20 mouse cellular contexts compared by ENCODE assay signal in the genomic region with DNA sequence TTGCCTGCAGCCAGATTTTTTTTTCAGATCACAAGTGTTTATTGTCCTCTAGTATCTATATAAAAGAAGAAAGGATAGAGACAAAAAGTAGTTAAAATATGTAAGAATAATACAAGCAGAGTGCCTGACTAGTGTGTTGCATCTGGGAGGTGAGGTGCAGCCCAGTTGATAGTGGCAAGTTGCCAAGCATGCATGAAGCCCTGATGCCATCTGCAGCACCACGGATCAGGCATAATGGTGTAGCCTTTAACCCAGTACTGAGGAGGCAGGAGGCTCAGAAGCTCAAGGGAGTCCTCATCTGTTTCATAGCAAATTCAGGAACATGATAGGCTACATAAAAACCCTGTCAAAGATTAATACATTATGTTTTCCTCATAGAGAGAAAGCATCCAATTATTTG.
DNase-seq lines count a peak whose midpoint lies in the region; ATAC-seq lines count a peak whose summit lies in the region.
"Had no signal": no experiment of that assay in that cellular context is flagged by ENCODE, and none has a peak within 500 bp of the region (broad histone marks: within the 10 kb centered on the region; RNA-seq: fewer than 3 reads in every experiment).

No protein-coding gene starts in this region.

- no peak overlapping the region for H3K4me2 ChIP-seq in forebrain, embryonic 14.5 days (ENCODE audit: low read length)
- no peak overlapping the region for H3K4me2 ChIP-seq in forebrain, embryonic 12.5 days
- no peak overlapping the region for H3K4me2 ChIP-seq in kidney, embryonic 15.5 days
- no peak overlapping the region for H3K4me2 ChIP-seq in liver, embryonic 12.5 days
- H3K4me2 ChIP-seq: embryonic facial prominence, embryonic 13.5 days; heart, embryonic 11.5 days; limb, embryonic 13.5 days; midbrain, embryonic 11.5 days had no signal

- H3K27me3 ChIP-seq in forebrain, embryonic 14.5 days (replicated peaks; ENCODE audit: control insufficient read depth, insufficient read depth, low read length) = no peaks in the 10 kb centered on the region
- H3K27me3 ChIP-seq in forebrain, embryonic 12.5 days = no peaks in the 10 kb centered on the region
- H3K27me3 ChIP-seq in kidney, embryonic 15.5 days = no peaks in the 10 kb centered on the region
- H3K27me3 ChIP-seq in liver, embryonic 12.5 days (replicated peaks) = no peaks in the 10 kb centered on the region
- H3K27me3 ChIP-seq: embryonic facial prominence, embryonic 13.5 days; limb, embryonic 13.5 days had no signal

- 18% methylated on average over 1 of the region's 1 CpGs for WGBS in forebrain, embryonic 14.5 days
- WGBS in forebrain, embryonic 12.5 days = 45% methylated on average over 1 of the region's 1 CpGs
- WGBS in kidney, embryonic 15.5 days = 52% methylated on average over 1 of the region's 1 CpGs
- 47% methylated on average over 1 of the region's 1 CpGs for WGBS in liver, embryonic 12.5 days (ENCODE audit: insufficient replicate concordance)

- 0 out of 2 replicates have a peak, but pooled peaks have one; percentile 24 for ATAC-seq in forebrain, embryonic 14.5 days
- no peak for ATAC-seq in forebrain, embryonic 12.5 days (ENCODE audit: low FRiP score)
- ATAC-seq in kidney, embryonic 15.5 days (replicated peaks; ENCODE audit: low FRiP score) = no peak
- ATAC-seq in liver, embryonic 12.5 days = no peak
- ATAC-seq: lung, postnatal 0 days had no signal

- DNase-seq in forebrain, embryonic 14.5 days (ENCODE audit: low spot score) = peak; percentile 51
- DNase-seq in kidney, postnatal 25 days = peak; percentile 5 to 32
- peak; percentile 24 for DNase-seq in retina, postnatal 1 day
- DNase-seq in retina, embryonic 14.5 days (ENCODE audit: low spot score) = no peak
- DNase-seq: adrenal gland, adult 8-10 months; B cell, adult 2 months; kidney, adult 8-10 months; kidney, postnatal 36 days; right cerebral cortex, postnatal 4 days had no signal

- no peak overlapping the region for H3K27ac ChIP-seq in forebrain, embryonic 14.5 days (ENCODE audit: low read depth, low read length)
- no peak overlapping the region for H3K27ac ChIP-seq in forebrain, embryonic 12.5 days
- H3K27ac ChIP-seq in kidney, embryonic 15.5 days = no peak overlapping the region
- H3K27ac ChIP-seq in liver, embryonic 12.5 days = no peak overlapping the region
- H3K27ac ChIP-seq: embryonic facial prominence, embryonic 13.5 days; limb, embryonic 13.5 days; liver, embryonic 14.5 days; stomach, postnatal 0 days had no signal

- no peak overlapping the region for H3K9ac ChIP-seq in forebrain, embryonic 14.5 days (ENCODE audit: low read length)
- no peak overlapping the region for H3K9ac ChIP-seq in forebrain, embryonic 12.5 days
- no peak overlapping the region for H3K9ac ChIP-seq in kidney, embryonic 15.5 days
- no peak overlapping the region for H3K9ac ChIP-seq in liver, embryonic 12.5 days
- H3K9ac ChIP-seq: embryonic facial prominence, embryonic 13.5 days; limb, embryonic 13.5 days; liver, embryonic 14.5 days had no signal

- peaks cover 12% of the 10 kb centered on the region; the same call in 1 of the 2 replicates for H3K4me1 ChIP-seq in forebrain, embryonic 14.5 days (ENCODE audit: control insufficient read depth, insufficient read depth, low read length)
- H3K4me1 ChIP-seq in forebrain, embryonic 12.5 days = peaks cover 3% of the 10 kb centered on the region; the same call in 1 of the 2 replicates
- H3K4me1 ChIP-seq in kidney, embryonic 15.5 days = peaks cover 22% of the 10 kb centered on the region
- H3K4me1 ChIP-seq in liver, embryonic 12.5 days = peaks cover 7% of the 10 kb centered on the region

- H3K9me3 ChIP-seq in forebrain, embryonic 14.5 days (replicated peaks; ENCODE audit: control insufficient read depth, low read length) = no peaks in the 10 kb centered on the region
- H3K9me3 ChIP-seq in forebrain, embryonic 12.5 days = no peaks in the 10 kb centered on the region
- H3K9me3 ChIP-seq in kidney, embryonic 15.5 days (replicated peaks) = no peaks in the 10 kb centered on the region
- H3K9me3 ChIP-seq in liver, embryonic 12.5 days (replicated peaks) = no peaks in the 10 kb centered on the region
- H3K9me3 ChIP-seq: embryonic facial prominence, embryonic 13.5 days; limb, embryonic 13.5 days had no signal

- H3K4me3 ChIP-seq in forebrain, embryonic 14.5 days (ENCODE audit: low read depth, low read length) = no peak overlapping the region
- no peak overlapping the region for H3K4me3 ChIP-seq in forebrain, embryonic 12.5 days (replicated peaks)
- H3K4me3 ChIP-seq in kidney, embryonic 15.5 days (replicated peaks) = no peak overlapping the region
- H3K4me3 ChIP-seq in liver, embryonic 12.5 days = no peak overlapping the region
- H3K4me3 ChIP-seq: embryonic facial prominence, embryonic 13.5 days; limb, embryonic 13.5 days; myocyte had no signal

- H3K36me3 ChIP-seq in forebrain, embryonic 14.5 days (ENCODE audit: control insufficient read depth, insufficient read depth, low read length) = peaks cover 1% of the 10 kb centered on the region; the same call in 1 of the 2 replicates
- peaks cover 3% of the 10 kb centered on the region; the same call in 1 of the 2 replicates for H3K36me3 ChIP-seq in forebrain, embryonic 12.5 days (replicated peaks)
- H3K36me3 ChIP-seq in kidney, embryonic 15.5 days = peaks cover 7% of the 10 kb centered on the region; the same call in 1 of the 2 replicates
- H3K36me3 ChIP-seq in liver, embryonic 12.5 days = no peaks in the 10 kb centered on the region
